Mouse (Mus musculus) lung, postnatal 0 days (tissue): ENCODE measurements around the gene Polr1c.

ENCODE experiments used
- CTCF ChIP-seq: IDR thresholded peaks from 2 replicates; pipeline ENCODE4 v1.5.1; 2016; ENCODE audit warnings: antibody characterized with exemption, mild to moderate bottlenecking
- EP300 ChIP-seq: IDR thresholded peaks from 2 replicates; pipeline ENCODE4 v1.6.1; 2016; ENCODE audit warnings: antibody characterized with exemption, mild to moderate bottlenecking, control low read depth

- TF ChIP-seq CTCF (no peak), EP300 (no peak)
These were observed 26.3 kb downstream of the Polr1c start for GRCm38 (mm10) chr17:46221601-46222000.
